Mouse (Mus musculus) gastrocnemius, adult 18-20 months (tissue): ENCODE measurements around the gene Slc41a2. TPM values are rescaled to one million over a fixed set of nuclear protein-coding genes. Genes with fewer than 3 reads are reported as not detected.

Experiments used
- DNase-seq: peaks from one replicate; pipeline ENCODE4 v3.0.0; 2021; ENCODE audit warnings: low spot score
- total RNA-seq, 2 experiments: library from RNA; stranded (reverse); gene quantifications; 2 replicates each; pipeline ENCODE4 v1.2.3; 2021

Gene Slc41a2
- total RNA-seq, 2 experiments from 2014 or later, result 0.50 to 0.53 TPM

DNA sequence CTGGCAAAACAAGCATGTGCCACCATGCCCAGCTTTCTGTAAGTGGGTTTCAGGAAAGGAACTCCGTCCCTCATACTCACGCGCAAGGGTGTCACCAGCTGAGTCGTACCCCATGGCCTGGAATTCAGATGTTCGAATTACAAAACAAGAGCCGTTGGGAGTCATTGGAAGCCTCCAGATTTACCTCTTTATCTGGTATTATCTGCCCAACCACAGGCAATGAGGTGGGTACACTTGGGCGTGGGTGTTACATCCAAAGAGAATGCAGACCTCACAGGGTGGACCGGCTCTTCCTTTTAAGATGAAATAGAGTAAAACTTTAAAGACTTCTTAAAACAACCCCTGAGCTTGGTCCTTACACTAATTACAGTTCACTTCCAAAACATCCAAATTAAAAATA is 151.5 kb downstream of the Slc41a2 start:
- DNase-seq, result no peak

DNA sequence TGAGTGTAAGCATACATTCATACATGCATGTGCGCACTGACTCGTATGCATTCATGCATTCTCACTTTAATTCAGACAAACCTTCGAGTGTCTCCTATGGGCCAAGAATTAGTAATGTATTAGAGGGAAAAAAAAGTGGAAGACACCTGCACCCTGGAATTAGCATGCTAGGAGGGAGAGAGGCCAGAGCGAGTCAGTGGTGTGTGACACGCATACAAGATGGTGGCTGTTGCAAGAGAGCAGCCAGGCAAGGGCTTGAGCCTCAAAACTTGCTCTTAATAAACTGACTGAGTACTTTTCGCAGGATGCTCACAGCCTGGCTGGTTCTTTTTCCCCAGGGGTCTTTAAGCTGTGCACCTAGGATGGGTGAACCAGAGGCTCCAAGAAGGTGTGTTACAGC is 152.6 kb downstream of the Slc41a2 start:
- no peak for DNase-seq

- DNase-seq, result peak; percentile 14
Measured at GRCm38 (mm10) chr10:83184480-83185069, 153.1 kb downstream of the Slc41a2 start.

- DNase-seq, result no peak
Measured at GRCm38 (mm10) chr10:83183634-83184479, 153.8 kb downstream of the Slc41a2 start.

DNA sequence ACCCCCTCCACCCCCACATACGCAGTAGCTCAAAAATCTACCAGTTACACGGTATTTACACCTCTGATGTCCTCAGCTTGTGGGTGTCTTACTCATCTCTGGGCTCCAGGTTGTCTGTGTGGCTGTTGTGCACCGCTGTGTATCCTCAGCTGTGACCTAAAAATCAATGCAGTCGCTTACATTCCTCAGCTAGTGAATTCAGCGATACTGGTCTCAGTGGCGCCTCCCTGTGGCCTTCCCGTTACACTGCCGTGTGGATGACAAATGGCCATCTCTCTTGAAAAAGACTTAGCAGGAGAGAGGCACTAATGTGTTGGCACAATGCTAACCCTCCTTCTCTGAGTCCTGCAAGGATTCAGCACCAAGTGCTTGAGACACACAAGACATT is 155.1 kb downstream of the Slc41a2 start:
- DNase-seq, result peak; percentile 70

- DNase-seq, result peak; percentile 75
Measured at GRCm38 (mm10) chr10:83181831-83182572, 155.7 kb downstream of the Slc41a2 start.

Other genes starting within 250 kb of the Slc41a2 start
- under 1 TPM; 0.45 to 0.53 TPM for gene D10Wsu102e, start 22.3 kb upstream of the Slc41a2 start, total RNA-seq
- 1 to 10 TPM; 2.8 to 4.2 TPM for gene Aldh1l2, start 196.3 kb upstream of the Slc41a2 start, total RNA-seq
- 1 to 10 TPM; 8.7 to 9.0 TPM for gene Washc4, start 205.9 kb upstream of the Slc41a2 start, total RNA-seq